Comparison of ENCODE assay signal across 18 mouse cellular contexts in genomic region chr11:90552303-90553201, GRCm38 (mm10).
DNase-seq lines count a peak whose midpoint lies in the region; ATAC-seq and TF ChIP-seq lines count a peak whose summit lies in the region.
"Had no signal": no experiment of that assay in that cellular context is flagged by ENCODE, and none has a peak within 500 bp of the region (broad histone marks: within the 10 kb centered on the region; RNA-seq: fewer than 3 reads in every experiment).

No protein-coding gene starts in this region.

- 22% methylated on average over 18 of the region's 18 CpGs for WGBS in forebrain, embryonic 15.5 days
- 27% methylated on average over 18 of the region's 18 CpGs for WGBS in midbrain, embryonic 11.5 days
- WGBS in thymus, adult 2 months, result 92% methylated on average over 18 of the region's 18 CpGs

- TF ChIP-seq CTCF in layer of hippocampus, adult 2 months (conservative IDR thresholded peaks at IDR 0.05), result no peak
- no peak for TF ChIP-seq CTCF in thymus, adult 2 months (IDR thresholded peaks at IDR 0.05; ENCODE audit: borderline replicate concordance, control insufficient read depth, extremely low read depth, insufficient read depth, low read length, poor library complexity)

- ATAC-seq in forebrain, embryonic 15.5 days (replicated peaks), result peak; percentile 55; the same call in 1 of the 2 replicates
- peak; percentile 38 for ATAC-seq in midbrain, embryonic 11.5 days (ENCODE audit: low FRiP score)
- ATAC-seq: inflammation-experienced regulatory T-cells, adult 6 months; liver, postnatal 0 days had no signal

- no peaks in the 10 kb centered on the region for H3K9me3 ChIP-seq in forebrain, embryonic 15.5 days
- no peaks in the 10 kb centered on the region for H3K9me3 ChIP-seq in midbrain, embryonic 11.5 days (ENCODE audit: control insufficient read depth, low read length)
- H3K9me3 ChIP-seq: embryonic facial prominence, embryonic 10.5 days; G1E; kidney, embryonic 15.5 days had no signal

- no peak overlapping the region for H3K4me3 ChIP-seq in layer of hippocampus, adult 2 months
- H3K4me3 ChIP-seq in forebrain, embryonic 15.5 days, result no peak overlapping the region
- no peak overlapping the region for H3K4me3 ChIP-seq in midbrain, embryonic 11.5 days (ENCODE audit: low read depth, low read length)
- H3K4me3 ChIP-seq in thymus, adult 2 months (ENCODE audit: control insufficient read depth, insufficient read depth, low read length), result no peak overlapping the region
- H3K4me3 ChIP-seq: embryonic facial prominence, embryonic 10.5 days; erythroblast, embryonic 14.5 days; gastrocnemius, adult 2 months; heart, adult 2 months; kidney, embryonic 15.5 days had no signal

- H3K9ac ChIP-seq in forebrain, embryonic 15.5 days (replicated peaks), result no peak overlapping the region
- H3K9ac ChIP-seq in midbrain, embryonic 11.5 days (ENCODE audit: low read length), result no peak overlapping the region
- H3K9ac ChIP-seq: kidney, embryonic 15.5 days; liver, postnatal 0 days had no signal

- H3K27me3 ChIP-seq in forebrain, embryonic 15.5 days, result no peaks in the 10 kb centered on the region
- H3K27me3 ChIP-seq in midbrain, embryonic 11.5 days (ENCODE audit: control insufficient read depth, insufficient read depth, low read length), result peaks cover 37% of the 10 kb centered on the region
- no peaks in the 10 kb centered on the region for H3K27me3 ChIP-seq in thymus, adult 2 months (ENCODE audit: control insufficient read depth, insufficient read depth, low read length)
- H3K27me3 ChIP-seq: kidney, embryonic 15.5 days had no signal

- H3K36me3 ChIP-seq in forebrain, embryonic 15.5 days, result no peaks in the 10 kb centered on the region
- H3K36me3 ChIP-seq in midbrain, embryonic 11.5 days (ENCODE audit: control insufficient read depth, insufficient read depth, low read length), result no peaks in the 10 kb centered on the region
- H3K36me3 ChIP-seq in thymus, adult 2 months (ENCODE audit: control insufficient read depth, insufficient read depth, low read length), result no peaks in the 10 kb centered on the region
- H3K36me3 ChIP-seq: kidney, embryonic 15.5 days had no signal

- no peak for DNase-seq in layer of hippocampus, adult 2 months (ENCODE audit: low spot score in 2 of 2)
- no peak for DNase-seq in layer of hippocampus, postnatal 36 days
- peak; percentile 88 for DNase-seq in midbrain, embryonic 11.5 days (ENCODE audit: low spot score, missing footprints)
- peak; percentile 69 for DNase-seq in retina, postnatal 1 day
- no peak for DNase-seq in B cell, adult 2 months
- no peak for DNase-seq in thymus, adult 2 months
- DNase-seq: adrenal gland, postnatal 10 days; cerebellum, adult 9-10 months; gastrocnemius, adult 2 months; heart, adult 2 months; liver, postnatal 0 days; lung, postnatal 36 days had no signal

- H3K4me2 ChIP-seq in forebrain, embryonic 15.5 days (replicated peaks), result 0 out of 2 replicates have a peak overlapping the region, but pooled peaks have one; percentile 1
- no peak overlapping the region for H3K4me2 ChIP-seq in midbrain, embryonic 11.5 days
- H3K4me2 ChIP-seq: kidney, embryonic 15.5 days had no signal

- peak overlapping the region; percentile 64 for H3K27ac ChIP-seq in layer of hippocampus, adult 2 months
- H3K27ac ChIP-seq in forebrain, embryonic 15.5 days (replicated peaks), result peak overlapping the region; percentile 47; the same call in 1 of the 2 replicates
- H3K27ac ChIP-seq in midbrain, embryonic 11.5 days (ENCODE audit: low read depth, low read length), result no peak overlapping the region
- H3K27ac ChIP-seq in thymus, adult 2 months (ENCODE audit: control insufficient read depth, insufficient read depth, low read length), result no peak overlapping the region
- H3K27ac ChIP-seq: embryonic facial prominence, embryonic 10.5 days; gastrocnemius, adult 2 months; heart, adult 2 months; kidney, embryonic 15.5 days had no signal

- H3K4me1 ChIP-seq in forebrain, embryonic 15.5 days, result peaks cover 16% of the 10 kb centered on the region
- peaks cover 14% of the 10 kb centered on the region for H3K4me1 ChIP-seq in midbrain, embryonic 11.5 days (ENCODE audit: control insufficient read depth, insufficient read depth, low read length)
- H3K4me1 ChIP-seq in thymus, adult 2 months (replicated peaks; ENCODE audit: control insufficient read depth, insufficient read depth, low read length), result peaks cover 4% of the 10 kb centered on the region

- no peak for TF ChIP-seq POLR2A in thymus, adult 2 months (IDR thresholded peaks at IDR 0.05; ENCODE audit: control insufficient read depth, extremely low read depth, insufficient read depth, low read length, poor library complexity)

Comparison
In these comparisons a context has a peak if more than half of its experiments do, and no peak if none do; other contexts are left out.
1. DNase-seq: peak in midbrain, embryonic 11.5 days (single experiment) and retina, postnatal 1 day (single experiment); none in layer of hippocampus, adult 2 months (0 of 2), layer of hippocampus, postnatal 36 days (0 of 2), B cell, adult 2 months (0 of 2) and thymus, adult 2 months (single experiment).
2. H3K27ac ChIP-seq: peak in layer of hippocampus, adult 2 months (single experiment) and forebrain, embryonic 15.5 days (single experiment); none in midbrain, embryonic 11.5 days (single experiment) and thymus, adult 2 months (single experiment).